Mouse (Mus musculus) cerebellum, adult 2 months (tissue): ENCODE measurements at regions not wholly inside any gene's neighbourhood (a gene's known extent, or its start where the extent isn't known, plus 50 kb on each side); places are given as distances from the start of the nearest gene placed in this dataset.
"Not testable (repeated sequence)": the region's sequence is repeated elsewhere in the genome, so short reads cannot be mapped to it uniquely, and the experiment has no call there.

Source experiments
- DNase-seq, 2 experiments: peaks; one replicate each; pipeline ENCODE4 v3.0.0; 2021
- H3K27ac ChIP-seq: fragments of 200-500 bp; 2 replicates; pipeline ENCODE4 v1.5.1; 2012; ENCODE audit warnings: low read length, control low read depth, inconsistent platforms; ENCODE audit not compliant: insufficient read depth
- H3K27me3 ChIP-seq: fragments of 200-500 bp; 2 replicates; pipeline ENCODE4 v1.6.1; 2012; ENCODE audit warnings: inconsistent platforms, mild to moderate bottlenecking, low read length, moderate library complexity; ENCODE audit not compliant: control insufficient read depth, insufficient read depth
- H3K4me1 ChIP-seq: fragments of 200-500 bp; 2 replicates; pipeline ENCODE4 v1.6.1; 2011; ENCODE audit warnings: low read length; ENCODE audit not compliant: control insufficient read depth, insufficient read depth
- H3K4me3 ChIP-seq: fragments of 200-500 bp; replicated peaks from 2 replicates; pipeline ENCODE3; 2011; ENCODE audit warnings: mild to moderate bottlenecking, low read depth, low read length, control low read depth; ENCODE audit not compliant: insufficient read depth
- CTCF ChIP-seq: fragments of 200-500 bp; IDR thresholded peaks from 2 replicates; pipeline ENCODE4 v1.5.1; 2011; ENCODE audit warnings: low read depth, mild to moderate bottlenecking, control low read depth, low read length, moderate library complexity, borderline replicate concordance; ENCODE audit not compliant: insufficient read depth
- POLR2A ChIP-seq: fragments of 200-500 bp; IDR thresholded peaks from 2 replicates; pipeline ENCODE4 v1.6.1; 2011; ENCODE audit warnings: low read length, control low read depth, borderline replicate concordance; ENCODE audit not compliant: insufficient read depth
- WGBS: fragments of 180-500 bp; shearing (Covaris S2); methylation state at CpG from one replicate; pipeline ENCODE4 v1.1.7; 2018; 5-methylcytosine and 5-hydroxymethylcytosine counted together

GRCm38 (mm10) chr14:87775332-87775890 lies 359.0 kb downstream of the Tdrd3 start:
- TF ChIP-seq CTCF, result no peak
- no peak for TF ChIP-seq POLR2A
- H3K4me1 ChIP-seq, result no peaks in the 10 kb centered on the region
- H3K4me3 ChIP-seq, result no peak overlapping the region
- no peak overlapping the region for H3K27ac ChIP-seq
- no peak for DNase-seq
- H3K27me3 ChIP-seq, result no peaks in the 10 kb centered on the region

- no peaks in the 10 kb centered on the region for H3K27me3 ChIP-seq
- TF ChIP-seq CTCF, result no peak
- no peak for TF ChIP-seq POLR2A
- no peaks in the 10 kb centered on the region for H3K4me1 ChIP-seq
- no peak overlapping the region for H3K4me3 ChIP-seq
- H3K27ac ChIP-seq, result no peak overlapping the region
- whole genome bisulfite sequencing, result 80% methylated on average over 1 of the region's 1 CpGs
- no peak for DNase-seq
Measured at GRCm38 (mm10) chr14:87799803-87800202, 383.4 kb downstream of the Tdrd3 start.

- H3K27me3 ChIP-seq, H3K4me1 ChIP-seq, H3K27ac ChIP-seq, H3K4me3 ChIP-seq: not testable (repeated sequence)
- peak in 1 of 2 experiments; percentile 6 for DNase-seq
- WGBS, result 91% methylated on average over 15 of the region's 15 CpGs
Measured at GRCm38 (mm10) chr14:87809664-87810063, 393.2 kb downstream of the Tdrd3 start.

- H3K27me3 ChIP-seq, result no peaks in the 10 kb centered on the region
- WGBS, result 86% methylated on average over 2 of the region's 2 CpGs
- DNase-seq, result no peak
- TF ChIP-seq CTCF (no peak), POLR2A (no peak)
- H3K4me3 ChIP-seq, result no peak overlapping the region
- H3K4me1 ChIP-seq, result no peaks in the 10 kb centered on the region
- no peak overlapping the region for H3K27ac ChIP-seq
Measured at GRCm38 (mm10) chr14:87844120-87844519, 427.7 kb downstream of the Tdrd3 start.

- Histone ChIP-seq H3K27me3 (no peaks in the 10 kb centered on the region), H3K4me3 (no peak overlapping the region), H3K4me1 (peaks cover 3% of the 10 kb centered on the region; the same call in 1 of the 2 replicates), H3K27ac (no peak overlapping the region)
- 89% methylated on average over 3 of the region's 3 CpGs for WGBS
- TF ChIP-seq CTCF (no peak), POLR2A (no peak)
- no peak for DNase-seq
Measured at GRCm38 (mm10) chr14:87861486-87861885, 445.0 kb downstream of the Tdrd3 start.

- no peak for DNase-seq
- H3K4me3 ChIP-seq, result no peak overlapping the region
- WGBS, result 91% methylated on average over 9 of the region's 9 CpGs
- no peaks in the 10 kb centered on the region for H3K27me3 ChIP-seq
- no peak overlapping the region for H3K27ac ChIP-seq
- H3K4me1 ChIP-seq, result peaks cover 3% of the 10 kb centered on the region; the same call in 1 of the 2 replicates
- TF ChIP-seq CTCF, result no peak
Measured at GRCm38 (mm10) chr14:87864388-87865215, 448.2 kb downstream of the Tdrd3 start.

GRCm38 (mm10) chr14:87865216-87866202 lies 449.1 kb downstream of the Tdrd3 start:
- no peak for TF ChIP-seq POLR2A
- no peak for TF ChIP-seq CTCF
- peak in 1 of 2 experiments; percentile 6 for DNase-seq
- WGBS, result 16% methylated on average over 14 of the region's 14 CpGs

More at GRCm38 (mm10) chr14:87865216-87866202, 449.1 kb downstream of the Tdrd3 start:
- H3K4me1 ChIP-seq, result peaks cover 3% of the 10 kb centered on the region; the same call in 1 of the 2 replicates
- H3K4me3 ChIP-seq, result no peak overlapping the region
- no peak overlapping the region for H3K27ac ChIP-seq
- H3K27me3 ChIP-seq, result no peaks in the 10 kb centered on the region
